Mouse (Mus musculus) E14TG2a.4 (cell line): ENCODE results near the gene Hist1h2ak.

Experiments
- CTCF ChIP-seq: conservative IDR thresholded peaks from 2 replicates; pipeline ENCODE4 v1.5.1; 2014; ENCODE audit warnings: low read length
- NANOG ChIP-seq: IDR thresholded peaks from 2 replicates; pipeline ENCODE4 v1.6.1; 2014; ENCODE audit warnings: borderline replicate concordance, low read length, mixed read lengths
- POU5F1 ChIP-seq: IDR thresholded peaks from 2 replicates; pipeline ENCODE4 v1.6.1; 2014; ENCODE audit warnings: low read length, borderline replicate concordance

DNA sequence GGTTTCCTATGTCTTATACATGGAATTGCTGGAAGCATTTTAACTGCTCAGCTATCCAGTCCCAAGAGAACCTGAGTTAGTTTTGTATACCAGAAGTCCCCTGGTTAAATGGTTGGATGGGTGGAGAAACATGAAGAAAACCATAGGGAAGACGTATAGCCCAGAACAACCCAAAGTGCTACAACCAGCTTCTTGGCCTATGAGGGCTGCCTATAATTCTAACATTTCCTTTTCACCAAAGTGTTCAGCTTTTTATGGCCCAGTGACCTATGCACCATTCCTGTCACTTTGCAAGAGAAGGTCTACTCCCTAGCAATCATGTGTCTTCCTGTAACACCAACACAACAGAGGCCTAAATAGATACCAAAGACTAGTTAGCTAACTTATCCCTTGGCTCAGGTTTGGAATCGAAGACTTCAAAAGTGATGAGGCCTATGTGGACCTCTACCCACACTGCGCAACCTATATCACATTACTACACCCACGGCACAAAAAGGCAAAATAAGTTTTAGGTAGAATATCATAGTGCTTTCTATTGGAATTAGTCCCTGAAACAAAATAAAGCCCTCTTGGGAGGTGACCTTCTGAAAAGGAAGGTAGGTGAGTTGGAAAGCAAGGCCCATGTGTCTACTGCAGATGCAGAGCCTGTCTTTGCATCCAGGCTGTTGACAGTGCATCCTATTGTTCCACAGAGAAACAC is 35.1 kb downstream of the Hist1h2ak start:
- TF ChIP-seq POU5F1: no peak
- TF ChIP-seq CTCF: no peak
- no peak for TF ChIP-seq NANOG
